Mouse (Mus musculus) embryonic facial prominence, embryonic 13.5 days (tissue): Measurements from ENCODE around the gene Nsg2. TPM values are rescaled to one million over a fixed set of nuclear protein-coding genes. Genes with fewer than 3 reads are reported as not detected.

Experiments used
- ATAC-seq: fragments of 200-750 bp; cut with Nextera tagmentation; 2 replicates; pipeline ENCODE4 v1.8.0; 2017; ENCODE audit warnings: low read depth; ENCODE audit not compliant: insufficient number of reproducible peaks, insufficient read depth, low FRiP score, low TSS enrichment
- H3K27ac ChIP-seq: fragments of 300-500 bp; sonication (generic); 2 replicates; pipeline ENCODE4 v1.5.1; 2015; ENCODE audit warnings: moderate library complexity, mild to moderate bottlenecking, inconsistent platforms
- H3K27me3 ChIP-seq: fragments of 300-500 bp; sonication (generic); 2 replicates; pipeline ENCODE4 v1.6.1; 2015; ENCODE audit warnings: mild to moderate bottlenecking, inconsistent platforms
- H3K36me3 ChIP-seq: fragments of 300-500 bp; sonication (generic); 2 replicates; pipeline ENCODE4 v1.6.1; 2015; ENCODE audit warnings: mild to moderate bottlenecking, inconsistent platforms
- H3K4me1 ChIP-seq: fragments of 300-500 bp; sonication (generic); 2 replicates; pipeline ENCODE4 v1.6.1; 2015; ENCODE audit warnings: inconsistent platforms
- H3K4me2 ChIP-seq: fragments of 300-500 bp; sonication (generic); 2 replicates; pipeline ENCODE4 v1.6.1; 2015; ENCODE audit warnings: moderate library complexity, mild to moderate bottlenecking, inconsistent platforms
- H3K4me3 ChIP-seq: fragments of 300-500 bp; sonication (generic); 2 replicates; pipeline ENCODE4 v1.5.1; 2015; ENCODE audit warnings: mild to moderate bottlenecking, inconsistent platforms
- H3K9ac ChIP-seq: fragments of 300-500 bp; sonication (generic); 2 replicates; pipeline ENCODE4 v1.6.1; 2015; ENCODE audit warnings: mild to moderate bottlenecking, inconsistent platforms
- H3K9me3 ChIP-seq: fragments of 300-500 bp; sonication (generic); 2 replicates; pipeline ENCODE4 v1.6.1; 2016; ENCODE audit warnings: inconsistent platforms
- WGBS: fragments of 180-500 bp; shearing (Covaris S2); methylation state at CpG from one replicate; pipeline ENCODE4 v1.1.7; 2015; ENCODE audit warnings: mixed read lengths; 5-methylcytosine and 5-hydroxymethylcytosine counted together
- polyA plus RNA-seq: library from polyadenylated mRNA; unstranded; fragments of >200 nt; fragmentation: Nextera tagmentation; extraction: Ambion mirVana; gene quantifications from 2 replicates; pipeline ENCODE4 v1.2.1, GENCODE M21; 2015

The Nsg2 gene
- polyA plus RNA-seq, 1 experiment from 2014 or later = 8.7 TPM

DNA sequence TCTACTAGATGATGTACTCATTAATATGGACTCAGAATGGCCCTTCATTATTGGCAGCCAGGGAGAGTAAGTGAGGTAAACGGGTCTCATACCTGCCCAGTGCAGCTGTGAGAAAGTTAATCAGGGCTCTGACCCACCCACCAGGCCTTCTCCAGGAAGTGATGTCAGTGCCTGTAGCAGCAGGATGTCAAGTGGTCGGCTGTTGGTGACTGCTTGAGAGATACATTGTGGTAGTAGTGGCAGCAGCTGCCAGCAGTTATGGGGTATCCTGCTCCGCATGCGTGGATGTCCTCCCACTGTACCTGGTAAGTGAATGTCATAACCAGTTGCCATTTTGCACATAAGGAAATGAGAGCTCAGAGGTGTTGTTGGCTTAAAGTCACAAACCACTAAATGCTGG lies 39.4 kb downstream of the Nsg2 start:
- Histone ChIP-seq H3K36me3 (no peaks in the 10 kb centered on the region), H3K27ac (no peak overlapping the region), H3K4me3 (no peak overlapping the region), H3K9me3 (no peaks in the 10 kb centered on the region), H3K9ac (no peak overlapping the region), H3K27me3 (no peaks in the 10 kb centered on the region), H3K4me2 (no peak overlapping the region), H3K4me1 (no peaks in the 10 kb centered on the region)
- WGBS = 69% methylated on average over 4 of the region's 4 CpGs
- ATAC-seq = no peak

DNA sequence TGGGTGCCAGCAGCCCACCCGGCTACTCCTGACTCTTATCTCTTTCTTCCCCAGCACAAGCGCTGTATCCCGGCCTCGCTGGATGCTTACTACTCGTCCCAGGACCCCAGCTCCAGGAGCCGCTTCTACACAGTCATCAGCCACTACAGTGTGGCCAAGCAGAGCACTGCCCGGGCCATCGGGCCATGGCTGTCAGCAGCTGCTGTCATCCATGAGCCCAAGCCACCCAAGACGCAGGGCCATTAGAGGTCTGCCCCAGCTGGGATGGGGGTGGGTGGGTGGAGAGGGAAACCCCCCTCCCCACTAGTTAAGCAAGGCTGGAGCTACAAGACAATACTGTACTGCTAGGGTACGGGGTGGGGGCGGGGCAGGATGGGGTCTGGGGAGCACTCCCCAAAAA lies 57.1 kb downstream of the Nsg2 start:
- Histone ChIP-seq H3K27me3 (no peaks in the 10 kb centered on the region), H3K4me1 (peaks cover 7% of the 10 kb centered on the region), H3K27ac (no peak overlapping the region), H3K4me2 (no peak overlapping the region), H3K36me3 (no peaks in the 10 kb centered on the region), H3K9me3 (no peaks in the 10 kb centered on the region), H3K9ac (no peak overlapping the region), H3K4me3 (no peak overlapping the region)
- WGBS = 87% methylated on average over 11 of the region's 11 CpGs
- ATAC-seq = no peak

DNA sequence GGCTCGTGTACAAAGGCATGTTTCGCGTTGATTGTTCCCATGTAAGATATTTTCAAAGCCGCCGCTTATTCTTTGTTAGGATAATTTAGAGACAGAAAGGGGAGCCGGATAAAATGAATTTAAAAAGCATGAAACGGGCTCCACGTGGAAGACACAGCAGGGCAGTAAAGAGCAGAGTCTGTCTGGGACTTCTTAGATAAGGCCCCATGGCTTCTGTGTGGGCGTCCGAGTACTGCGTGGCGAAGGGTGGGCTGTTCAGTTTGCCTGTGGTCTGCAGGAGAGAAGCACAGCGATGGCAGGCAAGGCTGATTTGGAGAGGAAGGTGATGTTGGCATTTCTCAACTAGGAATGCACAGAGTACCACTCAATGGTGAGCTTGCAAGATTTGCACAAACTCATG lies 57.6 kb downstream of the Nsg2 start:
- H3K36me3 ChIP-seq = no peaks in the 10 kb centered on the region
- H3K4me2 ChIP-seq = no peak overlapping the region
- no peak for ATAC-seq
- WGBS = 72% methylated on average over 13 of the region's 13 CpGs
- H3K9ac ChIP-seq = no peak overlapping the region
- H3K4me1 ChIP-seq = peaks cover 7% of the 10 kb centered on the region
- H3K4me3 ChIP-seq = no peak overlapping the region
- H3K27me3 ChIP-seq = no peaks in the 10 kb centered on the region
- H3K9me3 ChIP-seq = no peaks in the 10 kb centered on the region
- H3K27ac ChIP-seq = no peak overlapping the region

DNA sequence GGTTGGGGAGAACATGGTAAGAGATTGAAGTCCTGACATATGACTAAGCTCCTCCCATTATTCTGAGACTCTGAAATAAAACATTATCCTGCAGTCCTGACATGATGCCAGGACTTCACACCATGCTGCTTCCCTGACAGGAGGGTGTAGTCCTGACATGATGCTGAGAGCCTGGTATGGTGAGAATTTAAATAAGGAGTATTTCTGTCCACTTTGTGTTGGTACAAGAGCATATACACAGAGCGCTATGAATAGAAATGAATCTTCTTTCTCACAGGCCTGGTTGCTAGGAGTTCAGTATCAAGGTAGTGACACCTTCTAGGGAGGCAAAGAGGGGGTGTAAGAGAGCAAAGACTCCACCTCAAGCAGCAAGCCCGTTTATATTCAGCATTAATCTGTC lies 60.8 kb downstream of the Nsg2 start:
- Histone ChIP-seq H3K4me3 (no peak overlapping the region), H3K4me1 (peaks cover 17% of the 10 kb centered on the region), H3K36me3 (no peaks in the 10 kb centered on the region), H3K9me3 (no peaks in the 10 kb centered on the region), H3K4me2 (no peak overlapping the region), H3K9ac (no peak overlapping the region), H3K27me3 (no peaks in the 10 kb centered on the region), H3K27ac (no peak overlapping the region)
- ATAC-seq = no peak
- WGBS = 60% methylated on average over 2 of the region's 2 CpGs

DNA sequence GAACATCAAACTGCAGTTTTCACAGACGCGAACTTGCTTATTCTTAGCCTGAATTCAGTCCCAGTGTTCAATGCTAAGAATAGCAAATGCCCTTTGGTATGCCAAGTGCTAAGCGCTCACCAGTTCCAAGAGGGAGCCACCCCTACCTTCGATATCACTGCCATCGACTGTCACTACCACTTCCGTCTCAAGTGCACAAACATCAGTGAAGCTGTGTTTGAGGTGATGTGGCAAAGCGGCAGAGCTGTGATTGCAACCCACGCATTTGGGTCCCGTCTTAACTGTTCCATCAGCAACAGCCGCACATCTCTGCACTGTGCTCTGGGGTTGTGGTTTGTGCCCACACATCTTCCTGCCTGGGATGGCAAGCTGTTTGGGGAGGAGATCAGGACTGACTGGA lies 61.6 kb downstream of the Nsg2 start:
- H3K27ac ChIP-seq = no peak overlapping the region
- no peak overlapping the region for H3K9ac ChIP-seq
- H3K4me2 ChIP-seq = no peak overlapping the region
- H3K4me1 ChIP-seq = peaks cover 17% of the 10 kb centered on the region
- no peaks in the 10 kb centered on the region for H3K36me3 ChIP-seq
- no peak for ATAC-seq
- H3K27me3 ChIP-seq = no peaks in the 10 kb centered on the region
- 84% methylated on average over 10 of the region's 10 CpGs for WGBS
- H3K9me3 ChIP-seq = no peaks in the 10 kb centered on the region
- H3K4me3 ChIP-seq = no peak overlapping the region

DNA sequence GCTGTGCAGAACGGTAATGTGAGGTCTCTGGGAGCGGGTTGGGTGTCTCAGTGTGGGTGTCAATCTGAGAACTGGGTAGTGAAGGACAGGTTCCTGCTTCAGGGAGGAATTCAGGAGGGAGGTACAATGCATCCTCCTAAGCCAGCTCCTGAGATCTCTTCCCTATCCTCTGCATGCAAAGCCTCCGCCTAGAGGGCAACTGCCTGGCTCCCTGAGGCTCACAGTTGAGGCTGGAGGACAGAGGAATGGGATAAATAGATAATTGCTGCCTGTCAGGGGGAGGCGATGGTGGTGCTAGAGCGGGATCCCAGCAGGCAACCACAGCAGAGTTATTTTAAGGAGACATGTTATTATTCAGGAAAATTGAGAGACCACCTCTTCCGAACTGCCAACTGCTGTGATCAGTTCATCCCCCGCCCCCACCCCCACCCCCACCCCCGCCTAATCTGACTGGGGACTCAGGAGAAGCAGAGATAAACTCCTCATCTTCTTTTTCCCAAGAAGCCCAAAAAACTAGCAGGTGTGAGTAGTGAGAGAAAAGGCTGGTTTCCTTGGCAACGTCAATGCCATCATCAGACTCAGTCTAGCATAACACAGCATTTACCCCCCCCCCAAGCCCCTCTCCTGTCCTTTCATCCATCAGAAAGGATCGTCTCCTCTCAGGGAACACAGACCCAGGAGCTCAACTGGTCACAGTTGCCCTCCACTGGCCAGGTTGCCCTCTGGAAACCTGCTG lies 63.7 kb downstream of the Nsg2 start:
- 7% methylated on average over 10 of the region's 10 CpGs for WGBS
- H3K27ac ChIP-seq = no peak overlapping the region
- no peak for ATAC-seq

DNA sequence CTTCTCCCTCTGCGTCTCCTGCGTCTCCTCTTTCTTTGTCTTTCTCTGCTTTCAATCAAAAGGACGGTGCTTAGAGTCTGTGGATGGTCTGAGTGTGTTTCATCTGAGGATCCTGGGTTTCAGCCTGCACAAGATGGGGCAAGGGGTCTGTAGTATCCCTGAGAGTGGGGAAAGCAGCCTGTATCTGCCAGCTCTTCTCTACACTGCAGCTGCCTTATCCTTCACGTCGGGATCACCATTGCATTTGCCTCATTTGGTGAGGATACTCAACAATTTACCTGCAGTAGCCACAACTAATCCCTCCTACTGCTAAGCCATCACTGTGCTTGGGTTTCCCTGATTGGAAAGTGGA lies 64.2 kb downstream of the Nsg2 start:
- H3K36me3 ChIP-seq = no peaks in the 10 kb centered on the region
- H3K9ac ChIP-seq = no peak overlapping the region
- no peak overlapping the region for H3K27ac ChIP-seq
- ATAC-seq = no peak
- WGBS = 12% methylated on average over 5 of the region's 5 CpGs
- no peaks in the 10 kb centered on the region for H3K9me3 ChIP-seq
- H3K4me1 ChIP-seq = peaks cover 17% of the 10 kb centered on the region
- H3K4me2 ChIP-seq = no peak overlapping the region
- no peak overlapping the region for H3K4me3 ChIP-seq
- no peaks in the 10 kb centered on the region for H3K27me3 ChIP-seq

More for the DNA sequence above, 63.7 kb downstream of the Nsg2 start:
- Histone ChIP-seq H3K27me3 (no peaks in the 10 kb centered on the region), H3K4me2 (no peak overlapping the region), H3K4me3 (no peak overlapping the region), H3K36me3 (no peaks in the 10 kb centered on the region), H3K9me3 (no peaks in the 10 kb centered on the region), H3K9ac (no peak overlapping the region; the same call in 1 of the 2 replicates), H3K4me1 (peaks cover 17% of the 10 kb centered on the region)

DNA sequence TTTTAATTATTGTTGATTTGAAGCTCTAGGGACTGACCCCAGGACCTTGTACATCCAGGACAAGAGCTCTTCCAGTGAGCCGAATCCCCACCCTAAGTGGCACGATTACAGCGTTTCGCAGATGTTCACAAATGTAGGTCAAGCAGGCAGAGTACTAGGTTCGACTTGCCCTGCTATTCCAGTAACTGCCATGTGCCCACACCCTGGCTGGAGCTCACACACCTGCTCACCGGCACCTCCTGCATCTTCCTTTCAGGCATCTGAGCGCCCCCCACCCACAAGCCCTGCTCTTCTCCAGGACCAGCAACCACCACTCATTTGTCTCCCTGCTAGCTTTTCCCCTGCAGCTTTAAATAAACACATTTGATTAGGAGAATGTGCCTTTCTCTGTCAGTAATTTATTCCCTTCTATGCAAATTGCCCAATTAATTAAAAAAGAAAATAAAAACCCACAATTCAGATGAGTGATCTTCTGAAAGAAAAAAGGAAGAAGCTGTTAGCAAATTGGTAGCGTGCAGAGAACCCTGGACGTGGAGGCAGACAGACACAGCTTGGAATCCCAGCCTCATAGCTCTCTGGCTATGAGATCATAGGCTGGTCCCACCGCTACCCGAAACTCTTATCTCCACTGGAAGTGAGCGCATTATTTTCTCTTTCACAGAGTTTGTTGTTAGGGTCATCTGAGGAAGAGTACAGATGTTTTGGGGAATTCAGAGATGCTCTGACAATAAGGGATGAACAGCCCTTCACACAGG lies 68.7 kb downstream of the Nsg2 start:
- Histone ChIP-seq H3K4me3 (no peak overlapping the region), H3K27ac (no peak overlapping the region), H3K9me3 (no peaks in the 10 kb centered on the region), H3K4me2 (no peak overlapping the region), H3K4me1 (peaks cover 5% of the 10 kb centered on the region), H3K27me3 (no peaks in the 10 kb centered on the region), H3K9ac (no peak overlapping the region), H3K36me3 (no peaks in the 10 kb centered on the region)
- WGBS = 72% methylated on average over 12 of the region's 12 CpGs
- ATAC-seq = no peak

DNA sequence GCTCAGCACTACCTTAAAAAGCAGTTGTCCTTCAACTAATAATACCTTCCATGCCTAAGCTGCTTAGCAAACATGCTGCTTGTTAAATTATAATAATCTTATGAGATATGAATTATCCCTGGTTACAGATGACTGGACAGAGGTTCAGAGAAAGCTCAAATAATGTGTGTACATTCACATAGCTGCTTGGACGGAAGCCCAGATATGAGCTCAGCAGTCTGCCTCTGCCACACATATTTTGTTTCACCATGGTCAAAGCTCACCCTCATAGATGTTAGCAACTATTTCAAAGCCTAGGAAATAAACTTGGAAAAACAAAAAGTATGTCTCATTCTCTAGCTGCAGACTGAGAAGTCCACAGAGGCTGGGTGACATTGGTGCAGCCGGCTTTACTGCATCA lies 74.9 kb downstream of the Nsg2 start:
- Histone ChIP-seq H3K4me1 (no peaks in the 10 kb centered on the region), H3K4me2 (no peak overlapping the region), H3K9ac (no peak overlapping the region), H3K36me3 (no peaks in the 10 kb centered on the region), H3K27ac (no peak overlapping the region), H3K4me3 (no peak overlapping the region), H3K9me3 (no peaks in the 10 kb centered on the region), H3K27me3 (no peaks in the 10 kb centered on the region)
- 71% methylated on average over 2 of the region's 2 CpGs for WGBS
- ATAC-seq = no peak

DNA sequence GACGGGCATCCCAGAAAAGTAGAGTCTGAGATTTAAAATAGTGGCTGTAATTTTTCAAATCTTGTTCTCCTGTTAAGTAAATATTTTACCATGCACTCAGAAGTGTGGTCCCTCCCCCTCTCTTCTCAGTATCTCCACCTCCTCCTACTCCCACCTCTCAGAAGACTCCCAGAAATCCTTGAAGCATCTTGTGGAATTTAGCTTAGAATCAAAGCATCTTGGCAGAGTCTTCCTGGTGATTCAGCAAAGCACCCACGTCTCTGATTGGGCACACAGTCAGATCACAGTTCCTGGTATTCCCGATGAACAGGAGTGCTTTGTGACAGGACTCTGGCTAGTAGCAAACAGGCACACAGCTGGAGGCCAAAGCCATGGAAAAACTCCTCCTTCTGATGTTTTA lies 83.2 kb downstream of the Nsg2 start:
- no peak for ATAC-seq
- Histone ChIP-seq H3K4me1 (peaks cover 4% of the 10 kb centered on the region), H3K4me2 (no peak overlapping the region), H3K27ac (no peak overlapping the region), H3K9me3 (no peaks in the 10 kb centered on the region), H3K9ac (no peak overlapping the region), H3K36me3 (no peaks in the 10 kb centered on the region), H3K27me3 (no peaks in the 10 kb centered on the region), H3K4me3 (no peak overlapping the region)
- WGBS = 49% methylated on average over 3 of the region's 3 CpGs

DNA sequence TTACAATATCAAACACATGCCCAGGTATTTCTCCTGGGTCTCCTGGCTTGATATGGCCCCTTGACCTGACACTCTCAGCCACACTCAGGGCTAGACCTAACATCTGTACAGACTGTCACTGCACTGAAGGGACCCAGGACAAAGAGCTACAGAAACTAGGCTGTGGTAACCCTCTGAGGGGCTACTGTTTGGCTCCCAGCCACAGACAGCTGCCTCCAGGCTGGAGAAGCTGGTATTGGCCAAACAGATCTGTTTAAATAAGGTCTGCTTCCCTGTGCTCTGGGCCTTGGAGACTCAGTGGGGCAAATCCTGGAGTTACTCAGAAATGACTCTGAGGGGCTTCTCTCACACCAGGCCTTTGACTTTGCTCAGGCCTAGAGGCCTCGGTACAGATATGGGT lies 86.3 kb downstream of the Nsg2 start:
- no peak overlapping the region for H3K27ac ChIP-seq

DNA sequence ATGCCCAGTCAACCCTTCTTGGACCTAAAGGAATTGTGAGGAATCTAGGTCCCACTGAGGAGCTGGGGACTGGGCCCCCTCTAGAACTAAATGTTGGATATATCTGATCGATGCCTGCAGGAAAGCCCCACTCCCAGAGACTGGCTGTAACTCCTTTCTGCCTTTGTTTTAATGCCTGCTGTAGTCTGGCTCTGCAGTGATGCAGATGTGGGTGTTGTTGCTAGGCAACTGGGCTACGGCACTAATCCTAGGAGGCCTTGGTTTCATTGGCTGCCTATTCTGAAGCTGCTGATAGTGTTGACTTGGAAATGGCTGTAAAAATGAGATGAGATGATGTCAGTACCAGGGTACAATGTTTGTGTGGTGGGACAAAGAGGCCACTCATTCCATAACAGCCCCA lies 87.1 kb downstream of the Nsg2 start:
- 18% methylated on average over 2 of the region's 2 CpGs for whole genome bisulfite sequencing
- ATAC-seq = no peak
- Histone ChIP-seq H3K9ac (no peak overlapping the region), H3K4me3 (no peak overlapping the region), H3K36me3 (no peaks in the 10 kb centered on the region), H3K4me1 (peaks cover 4% of the 10 kb centered on the region), H3K4me2 (no peak overlapping the region), H3K27ac (no peak overlapping the region), H3K27me3 (no peaks in the 10 kb centered on the region), H3K9me3 (no peaks in the 10 kb centered on the region)

More for the DNA sequence above, 86.3 kb downstream of the Nsg2 start:
- Histone ChIP-seq H3K9ac (no peak overlapping the region), H3K9me3 (no peaks in the 10 kb centered on the region), H3K4me1 (peaks cover 4% of the 10 kb centered on the region), H3K27me3 (no peaks in the 10 kb centered on the region), H3K4me2 (no peak overlapping the region), H3K4me3 (no peak overlapping the region), H3K36me3 (no peaks in the 10 kb centered on the region)
- no peak for ATAC-seq
- 63% methylated on average over 1 of the region's 1 CpGs for WGBS
